Mouse (Mus musculus) cerebellum, adult 2 months (tissue): ENCODE data around the gene Alkbh1.

Source experiments
- CTCF ChIP-seq: fragments of 200-500 bp; IDR thresholded peaks from 2 replicates; pipeline ENCODE4 v1.5.1; 2011; ENCODE audit warnings: low read depth, mild to moderate bottlenecking, control low read depth, low read length, moderate library complexity, borderline replicate concordance; ENCODE audit not compliant: insufficient read depth
- POLR2A ChIP-seq: fragments of 200-500 bp; IDR thresholded peaks from 2 replicates; pipeline ENCODE4 v1.6.1; 2011; ENCODE audit warnings: low read length, control low read depth, borderline replicate concordance; ENCODE audit not compliant: insufficient read depth

DNA sequence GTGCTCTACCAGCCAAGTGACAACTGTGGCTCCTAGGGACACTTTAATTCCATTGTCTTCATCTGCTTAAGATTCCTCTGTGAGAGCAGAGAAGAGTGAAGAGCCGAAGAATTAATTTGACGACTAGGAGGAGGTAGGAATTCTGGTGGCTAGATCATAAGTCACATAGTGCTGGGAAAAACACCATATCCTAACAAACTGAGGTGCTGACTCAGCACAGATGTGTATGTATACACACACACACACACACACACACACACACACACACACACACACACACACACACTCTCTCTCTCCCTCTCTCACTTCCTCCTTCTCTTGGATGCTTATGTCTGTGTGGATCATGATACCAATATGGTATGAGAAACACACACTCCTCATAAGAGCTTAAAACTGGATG, 15.5 kb downstream of the Alkbh1 start:
- TF ChIP-seq CTCF (no peak), POLR2A (no peak)
